Mouse (Mus musculus) central nervous system, embryonic 18 days (tissue): ENCODE measurements around the gene Cd209c. TPM values are rescaled to one million over a fixed set of nuclear protein-coding genes. Genes with fewer than 3 reads are reported as not detected.

ENCODE experiments used
- polyA plus RNA-seq: library from polyadenylated mRNA; depleted of rRNA; stranded (reverse); fragments of >200 nt; gene quantifications from 2 replicates; pipeline ENCODE4 v1.2.3, GENCODE M21; 2012; rRNA removed

Gene Cd209c
- 0.15 and 0.17 TPM in 2 replicates for polyA plus RNA-seq

DNA sequence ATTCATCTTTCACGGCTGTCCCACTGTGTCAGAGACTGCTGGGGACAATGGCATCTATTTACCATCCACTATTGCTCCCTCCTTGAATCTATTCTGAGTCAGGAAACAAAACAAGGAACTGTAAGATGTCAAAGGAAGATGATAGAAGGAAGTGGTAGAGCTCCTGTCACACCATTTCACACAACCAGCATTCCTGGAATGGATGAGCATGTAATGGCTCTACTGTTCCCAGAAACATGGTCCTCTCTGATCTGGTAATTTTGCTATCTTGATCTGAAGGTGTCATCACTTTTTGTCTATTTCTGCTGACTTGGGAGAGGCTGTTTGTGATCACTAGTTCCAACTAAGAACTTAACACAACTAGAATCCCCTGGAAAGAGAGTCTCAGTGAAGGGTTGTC, at the start of gene Cd209c:
Gene Cd209c (minus strand): TSS at position 101 of the 400 bp plus-strand sequence.

DNA sequence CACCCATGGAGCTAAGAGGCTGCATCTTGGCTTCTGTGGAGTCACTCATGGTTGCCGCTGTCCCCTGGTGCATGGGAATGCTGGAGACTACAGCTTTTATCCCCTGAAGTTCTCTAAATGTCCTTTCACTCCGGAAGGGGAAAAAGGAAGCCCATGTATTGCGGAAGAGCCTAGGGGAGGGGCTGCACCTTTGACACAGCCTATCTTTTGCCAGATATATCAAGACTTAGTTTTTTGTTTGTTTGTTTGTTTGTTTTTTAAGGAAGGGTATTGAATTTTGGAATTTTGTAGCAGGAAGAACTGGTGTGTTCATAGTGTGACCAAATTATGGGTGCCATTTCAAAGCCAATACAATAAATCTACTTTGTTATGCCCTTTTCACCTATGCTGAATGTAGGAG, 27.8 kb downstream of the Cd209c start, which contains the start of gene Cd209b:
Gene Cd209b (minus strand): TSS at position 101 of the 400 bp plus-strand sequence.

Other genes starting within 250 kb of the Cd209c start
- not detected in 2 replicates for gene Clec4g, start 234.1 kb downstream of the Cd209c start, polyA plus RNA-seq
- gene Cd209a, start 205.8 kb downstream of the Cd209c start, polyA plus RNA-seq: 0.03 TPM in 1 of 2 replicates, not detected in the other
- not detected in 2 replicates for gene Cd209e, start 100.4 kb downstream of the Cd209c start, polyA plus RNA-seq
- not detected in 2 replicates for gene Cd209d, start 76.2 kb downstream of the Cd209c start, polyA plus RNA-seq
- gene Cd209b, start 27.9 kb downstream of the Cd209c start, polyA plus RNA-seq: not detected in 2 replicates
- 0.09 and 0.13 TPM in 2 replicates for gene Cd209f, start 151.1 kb upstream of the Cd209c start, polyA plus RNA-seq
- not detected in 2 replicates for gene Cd209g, start 179.4 kb upstream of the Cd209c start, polyA plus RNA-seq
- 90.6 and 100 TPM in 2 replicates for gene Evi5l, start 211.8 kb upstream of the Cd209c start, polyA plus RNA-seq